Mouse (Mus musculus) subcutaneous adipose tissue, adult 2 months (tissue): ENCODE results near the gene Slc37a2. TPM values are rescaled to one million over a fixed set of nuclear protein-coding genes. Genes with fewer than 3 reads are reported as not detected.

Source experiments
- polyA plus RNA-seq: library from polyadenylated mRNA; depleted of rRNA; stranded (reverse); fragments of >200 nt; gene quantifications from 2 replicates; pipeline ENCODE4 v1.2.3, GENCODE M21; 2012; ENCODE audit warnings: low replicate concordance; rRNA removed

Gene Slc37a2
- polyA plus RNA-seq = 5.4 and 7.6 TPM in 2 replicates

GRCm38 (mm10) chr9:37255149-37255888 lies at the start of gene Slc37a2:
Gene Slc37a2 (minus strand): TSS chr9:37255738.

GRCm38 (mm10) chr9:37207929-37208411 lies 47.6 kb downstream of the Slc37a2 start, which contains the start of gene Tmem218:
Gene Tmem218 (plus strand): TSS chr9:37208223.

Other genes starting within 250 kb of the Slc37a2 start
- gene Pknox2, start 108.3 kb downstream of the Slc37a2 start, polyA plus RNA-seq = 4.4 and 40.5 TPM in 2 replicates
- 4.3 and 6.7 TPM in 2 replicates for gene Tmem218, start 47.5 kb downstream of the Slc37a2 start, polyA plus RNA-seq
- 0.49 and 1.1 TPM in 2 replicates for gene Ccdc15, start 92.7 kb upstream of the Slc37a2 start, polyA plus RNA-seq
- gene Hepacam, start 111.6 kb upstream of the Slc37a2 start, polyA plus RNA-seq = 0.05 and 0.23 TPM in 2 replicates
- 35.2 and 126 TPM in 2 replicates for gene Robo4, start 146.2 kb upstream of the Slc37a2 start, polyA plus RNA-seq
- gene Robo3, start 177.5 kb upstream of the Slc37a2 start, polyA plus RNA-seq = 0.12 TPM in 1 of 2 replicates, not detected in the other
- 11.5 and 26.4 TPM in 2 replicates for gene Msantd2, start 233.6 kb upstream of the Slc37a2 start, polyA plus RNA-seq